Mouse (Mus musculus): ENCODE measurements around the gene Cpt1c. TPM values are rescaled to one million over a fixed set of nuclear protein-coding genes. Genes with fewer than 3 reads are reported as not detected.

Gene Cpt1c
- total RNA-seq, 2 experiments from 2014 or later, result 2.7 to 3.1 TPM

DNA sequence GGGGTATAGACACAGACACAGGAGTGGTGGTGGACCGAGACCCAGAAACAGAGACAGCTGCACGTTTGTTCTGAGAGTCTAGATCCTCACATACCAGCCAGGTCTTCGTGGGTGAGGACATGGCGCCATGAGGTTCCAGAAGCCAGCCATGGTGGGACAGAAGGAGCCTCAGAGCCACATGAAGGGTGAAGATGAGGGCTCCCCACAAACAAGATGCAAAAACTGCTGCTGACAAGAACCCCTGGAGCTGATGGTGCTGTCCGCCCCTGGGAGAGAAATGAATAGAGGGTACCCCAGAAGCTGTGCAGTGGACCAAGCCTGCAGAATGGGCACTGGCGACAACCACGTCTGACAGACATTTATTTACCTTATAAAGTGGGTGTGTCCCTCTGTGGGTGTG is 3.5 kb downstream of the Cpt1c start:
- intact Hi-C loops (cut with DNase I), result no loop called here
- DNase-seq (ENCODE audit: low spot score), result no peak

DNA sequence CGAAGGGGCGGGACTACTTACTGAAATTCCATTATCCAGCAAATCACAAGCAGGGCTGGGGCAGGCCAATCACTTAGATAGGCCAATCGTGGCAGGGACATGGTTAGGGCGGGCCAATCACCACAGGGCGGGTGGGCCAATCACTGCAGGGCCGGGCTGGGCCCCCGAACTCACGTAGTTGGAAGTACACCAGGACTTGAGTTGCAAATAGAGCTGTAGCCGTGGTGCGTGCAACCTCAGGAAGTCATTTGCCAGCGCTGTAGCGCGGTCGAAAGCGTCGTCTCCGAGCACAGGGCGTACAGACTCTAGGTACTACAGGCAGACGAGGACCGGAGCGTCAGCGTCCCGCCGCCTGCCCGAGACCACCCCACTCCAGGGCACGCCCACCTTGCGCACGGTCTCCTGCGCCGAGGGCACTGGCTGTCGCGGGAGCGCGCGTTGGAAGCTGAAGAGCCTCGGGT is 4.4 kb downstream of the Cpt1c start:
- intact Hi-C loops (cut with DNase I), result no loop called here
- DNase-seq (ENCODE audit: low spot score), result peak; percentile 80

DNA sequence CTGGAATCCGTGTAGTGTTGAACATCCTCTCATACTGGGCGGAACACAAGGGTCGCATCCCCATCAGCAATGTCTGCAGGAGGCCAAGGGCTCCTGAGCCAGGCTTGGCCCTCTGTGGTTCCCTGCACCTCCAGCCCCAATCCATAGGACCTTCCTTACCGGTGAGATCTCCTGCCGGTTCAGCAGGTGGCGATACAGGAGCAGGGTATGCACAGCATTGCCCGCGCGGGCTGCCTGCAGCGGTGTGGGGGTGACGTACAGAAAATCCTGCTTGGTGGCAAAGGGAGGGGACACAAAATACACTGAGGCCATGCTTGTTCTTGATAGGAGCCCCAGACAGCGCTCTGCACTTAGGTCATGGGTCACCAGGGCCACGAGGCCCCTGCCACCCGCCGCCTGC is 8.0 kb downstream of the Cpt1c start:
- intact Hi-C loops (cut with DNase I), result no loop called here
- DNase-seq (ENCODE audit: low spot score), result no peak

DNA sequence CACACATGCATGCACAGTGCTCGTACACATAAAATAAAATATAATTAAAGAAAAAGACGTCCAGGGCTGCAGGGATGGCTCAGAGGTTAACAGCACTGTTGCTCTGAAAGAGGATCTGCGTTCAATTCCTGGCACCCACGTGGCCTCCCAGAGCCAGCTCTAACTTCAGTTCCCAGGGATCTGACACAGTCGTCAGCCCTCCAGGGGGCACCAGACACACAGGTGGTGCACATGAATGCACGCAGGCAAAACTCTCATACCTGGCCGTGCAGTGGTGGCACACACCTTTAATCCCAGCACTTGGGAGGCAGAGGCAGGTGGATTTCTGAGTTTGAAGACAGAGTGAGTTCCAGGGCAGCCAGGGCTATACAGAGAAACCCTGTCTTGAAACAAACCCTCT is 8.7 kb downstream of the Cpt1c start:
- DNase-seq (ENCODE audit: low spot score), result no peak
- intact Hi-C loops (cut with DNase I), result no loop called here

DNA sequence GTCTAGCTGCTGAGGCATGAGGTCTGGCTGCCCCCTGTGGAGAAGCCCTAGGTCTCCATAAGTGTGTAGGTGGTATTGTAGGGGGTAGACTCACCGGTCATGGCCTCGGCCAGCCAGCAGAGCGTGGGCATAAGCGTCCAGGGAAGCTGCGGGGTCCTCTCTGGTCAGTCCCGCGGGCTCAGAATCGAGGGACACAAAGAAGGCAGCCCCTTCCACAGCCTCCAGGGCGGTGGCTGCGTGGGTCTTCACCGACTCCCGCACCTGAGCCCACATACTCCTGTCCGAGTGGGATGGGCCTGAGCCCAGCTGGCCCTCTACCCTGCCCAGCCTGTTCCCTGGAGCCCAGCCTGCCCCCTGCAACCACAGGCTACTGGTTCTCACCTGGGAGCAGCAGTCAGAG is 9.7 kb downstream of the Cpt1c start:
- DNase-seq (ENCODE audit: low spot score), result no peak
- intact Hi-C loops (cut with DNase I), result no loop called here

DNA sequence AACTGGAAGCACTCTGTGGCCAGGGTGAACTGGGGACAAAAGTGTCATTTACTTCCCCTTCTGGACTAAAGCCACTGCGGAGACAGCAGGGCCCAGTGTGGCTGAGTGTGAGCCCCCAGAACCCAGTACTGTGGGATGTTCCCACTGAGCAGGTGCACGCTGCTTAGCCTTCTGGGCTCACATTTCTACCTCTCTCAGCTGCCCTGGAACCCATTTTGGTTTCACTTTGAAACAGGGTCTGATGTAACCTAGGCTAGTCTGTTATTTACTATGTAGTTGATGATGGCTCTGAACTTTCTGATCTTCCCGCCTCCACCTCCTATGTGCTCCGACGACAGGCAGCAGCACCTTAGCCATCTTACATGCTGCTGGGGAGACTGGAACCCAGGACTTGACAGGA is 11.8 kb downstream of the Cpt1c start:
- intact Hi-C loops (cut with DNase I), result no loop called here
- DNase-seq (ENCODE audit: low spot score), result no peak

DNA sequence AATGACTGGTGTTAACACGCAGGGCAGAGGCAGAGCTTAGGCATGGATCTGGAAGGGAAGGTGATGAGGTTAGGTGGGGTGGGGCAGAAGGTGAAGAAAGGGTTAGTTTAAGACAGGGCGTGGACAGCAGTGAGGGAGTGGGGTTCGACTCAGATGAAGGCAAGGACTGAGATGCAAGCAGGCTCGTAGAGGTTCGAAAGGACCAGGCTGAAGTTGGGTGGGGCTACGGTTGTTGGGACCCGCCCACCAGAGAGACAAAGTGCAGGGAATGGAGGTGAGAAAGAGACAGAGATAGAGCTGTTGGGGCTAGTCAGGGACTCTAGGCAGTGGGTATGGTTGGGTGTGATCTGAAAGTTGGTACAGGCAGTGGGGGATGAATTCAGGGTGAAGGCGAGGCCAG is 12.3 kb downstream of the Cpt1c start:
- no peak for DNase-seq (ENCODE audit: low spot score)
- intact Hi-C loops (cut with DNase I), result no loop called here

DNA sequence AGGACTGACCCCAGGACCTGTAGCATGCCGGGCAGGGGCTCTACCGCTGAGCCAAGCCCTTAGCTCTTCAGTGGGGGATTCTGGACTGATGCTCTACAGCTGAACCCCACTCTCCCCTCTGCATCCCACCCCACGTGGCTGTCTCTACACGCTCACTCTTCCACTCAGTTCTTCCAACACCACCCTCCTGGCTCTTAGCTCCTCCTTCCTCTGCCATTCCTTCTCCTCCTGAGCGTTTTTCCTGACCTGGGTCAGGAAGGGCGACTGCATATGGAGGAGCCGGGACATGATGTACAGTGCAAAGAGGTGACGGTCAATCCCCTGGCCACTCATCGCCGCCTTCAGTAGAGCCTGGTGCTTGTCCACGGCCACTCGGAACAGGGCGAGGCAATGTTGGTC is 14.1 kb downstream of the Cpt1c start:
- no peak for DNase-seq (ENCODE audit: low spot score)
- intact Hi-C loops (cut with DNase I), result no loop called here

DNA sequence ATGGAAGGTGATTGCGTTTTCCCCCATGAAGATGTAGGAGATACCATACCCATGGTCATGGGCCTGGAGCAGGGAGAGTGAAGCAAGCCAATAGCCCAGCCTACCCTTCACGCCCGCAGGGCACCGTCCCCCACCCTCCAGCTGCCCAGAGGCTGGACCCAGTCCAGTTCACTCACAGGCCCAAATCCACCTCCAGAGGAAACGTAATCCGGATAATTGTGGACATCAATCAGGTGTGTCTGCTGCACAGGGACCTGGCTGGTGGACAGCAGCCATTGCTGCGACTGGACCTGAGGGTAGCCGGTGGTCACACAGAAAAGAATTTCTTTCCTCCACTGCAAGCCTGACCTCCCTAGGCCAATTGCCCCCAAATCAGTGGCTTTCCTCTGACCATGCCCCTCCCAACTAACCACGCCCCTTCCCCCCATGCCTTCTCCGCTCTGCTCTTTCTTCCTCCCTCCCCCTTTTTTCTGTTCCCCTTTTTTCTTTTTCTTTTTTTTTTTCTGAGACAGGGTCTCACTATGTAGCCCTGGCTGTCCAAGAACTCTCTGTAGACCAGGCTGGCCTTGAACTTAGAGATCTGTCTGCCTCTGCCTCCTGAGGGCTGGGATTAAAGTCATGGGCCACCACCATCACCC is 14.7 kb downstream of the Cpt1c start:
- DNase-seq (ENCODE audit: low spot score), result no peak

DNA sequence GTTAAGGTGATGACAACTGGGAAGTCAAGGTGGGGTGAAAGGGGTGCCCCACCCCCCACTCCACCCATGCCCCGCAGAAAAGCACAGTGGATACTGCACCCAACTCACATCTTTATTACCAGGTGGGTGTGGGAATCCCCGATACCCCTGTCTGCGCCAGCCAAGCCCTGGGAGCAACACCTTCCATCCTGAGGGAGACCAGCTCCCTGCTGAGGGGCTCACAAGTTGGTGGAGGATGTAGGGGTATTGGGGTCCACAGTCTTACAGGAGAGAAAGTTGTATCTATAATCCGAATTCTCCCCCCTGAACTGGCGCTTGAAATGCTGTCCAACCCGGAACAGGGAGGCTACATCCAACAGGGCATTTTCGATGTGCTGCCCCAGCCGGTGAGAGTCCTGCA is 15.4 kb downstream of the Cpt1c start:
- no peak for DNase-seq (ENCODE audit: low spot score)
- intact Hi-C loops (cut with DNase I), result loop anchor here (2.0 to 5.0 kb wide), 2 partner anchors 62 to 237 kb away; partner anchors contain the start of gene Fuz

More for the DNA sequence above, 14.7 kb downstream of the Cpt1c start:
- intact Hi-C loops (cut with DNase I), result loop anchor here (2.0 to 5.0 kb wide), 2 partner anchors 63 to 238 kb away; partner anchors contain the start of gene Fuz

DNA sequence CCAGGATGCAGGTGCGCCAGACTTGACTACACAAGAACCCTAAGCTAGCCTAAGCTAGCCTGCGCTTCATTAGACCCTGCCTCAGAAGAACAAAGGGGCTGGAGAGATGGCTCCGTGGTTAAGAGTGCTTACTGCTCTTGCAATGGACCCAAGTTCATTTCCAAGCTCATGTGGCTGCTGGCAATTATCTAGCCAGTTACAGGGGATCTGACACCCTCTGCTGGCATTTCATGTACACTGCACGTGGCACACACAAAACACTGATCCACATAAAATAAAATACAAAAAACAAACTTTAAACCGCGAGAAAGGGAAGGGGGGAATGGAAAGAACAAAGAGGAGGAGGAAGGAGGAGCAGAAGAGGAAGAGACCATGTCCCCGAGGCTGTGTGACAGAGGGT is 16.4 kb downstream of the Cpt1c start:
- intact Hi-C loops (cut with DNase I), result loop anchor here (2.0 to 5.0 kb wide), 2 partner anchors 61 to 236 kb away; partner anchors contain the start of gene Fuz
- DNase-seq (ENCODE audit: low spot score), result no peak

DNA sequence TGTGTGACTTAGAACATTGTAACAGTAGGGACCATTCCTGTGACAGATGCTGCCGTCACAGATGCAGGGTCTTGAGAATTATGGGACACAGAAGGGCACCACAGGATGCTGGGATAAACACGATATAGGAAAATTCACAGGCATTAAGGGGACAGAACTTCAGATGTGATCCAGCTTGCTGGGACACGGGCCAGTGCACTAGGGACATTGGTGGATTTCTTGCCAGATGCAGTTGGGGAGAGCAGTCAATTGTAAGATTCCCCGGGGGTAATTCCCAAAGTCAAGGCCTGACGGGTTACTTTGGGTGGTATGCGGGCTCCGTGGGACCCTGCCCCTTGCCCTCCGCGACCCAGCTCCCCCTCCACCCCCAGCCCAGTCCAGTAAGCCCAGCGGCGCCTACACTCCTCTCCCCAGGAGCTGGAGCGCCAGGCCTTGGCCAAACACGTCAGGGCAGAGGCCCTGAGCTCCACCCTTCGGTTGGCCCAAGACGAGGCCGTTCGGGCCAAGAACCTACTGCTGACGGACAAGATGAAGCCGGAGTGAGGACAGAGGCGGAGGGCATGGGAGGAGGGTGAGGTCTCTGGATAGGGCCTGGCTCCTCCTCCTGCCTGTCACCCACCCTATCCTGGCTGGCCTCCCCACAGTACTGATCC is 17.3 kb downstream of the Cpt1c start:
- DNase-seq (ENCODE audit: low spot score), result peak; percentile 76
- intact Hi-C loops (cut with DNase I), result loop anchor here (1.0 to 5.0 kb wide), 2 partner anchors 32 to 235 kb away; no protein-coding TSS in a partner anchor

DNA sequence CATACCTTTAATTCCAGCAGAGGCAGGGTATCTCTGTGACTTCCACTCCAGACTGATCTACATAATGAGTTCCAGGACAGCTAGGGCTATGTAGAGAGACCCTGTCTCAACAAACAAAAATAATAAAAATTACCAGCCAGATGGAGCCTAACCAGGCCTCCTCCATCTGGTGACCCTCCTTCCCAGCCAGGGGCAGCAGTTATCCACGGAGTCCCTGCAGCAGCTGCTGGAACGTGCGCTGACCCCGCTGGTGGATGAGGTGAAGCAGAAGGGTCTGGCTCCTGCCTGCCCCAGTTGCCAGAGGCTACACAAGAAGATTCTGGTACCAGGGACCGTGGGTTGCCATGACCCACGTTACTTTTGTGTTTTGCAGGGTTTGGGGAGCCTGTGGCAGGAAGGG is 18.4 kb downstream of the Cpt1c start:
- intact Hi-C loops (cut with DNase I), result loop anchor here (5.0 kb wide), 1 partner anchor 234 kb away; no protein-coding TSS in a partner anchor
- no peak for DNase-seq (ENCODE audit: low spot score)

DNA sequence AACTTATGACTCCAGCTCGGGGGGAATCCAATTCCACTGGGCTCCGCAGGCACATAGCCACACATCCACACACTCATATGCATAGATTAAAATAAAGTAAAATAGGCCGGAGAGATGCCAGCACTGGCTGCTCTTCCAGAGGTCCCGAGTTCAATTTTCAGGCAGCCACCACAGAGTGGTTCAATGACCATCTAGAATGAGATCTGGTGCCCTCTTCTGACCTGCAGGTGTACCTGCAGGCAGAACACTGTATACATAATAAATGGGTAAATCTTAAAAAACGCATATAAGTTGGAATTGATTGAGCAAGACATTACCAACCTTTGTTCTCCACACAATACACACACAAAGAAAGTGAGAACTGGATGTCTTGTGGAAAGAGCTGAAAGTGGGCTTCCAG is 19.0 kb downstream of the Cpt1c start:
- DNase-seq (ENCODE audit: low spot score), result no peak
- intact Hi-C loops (cut with DNase I), result loop anchor here (5.0 kb wide), 1 partner anchor 233 kb away; no protein-coding TSS in a partner anchor

DNA sequence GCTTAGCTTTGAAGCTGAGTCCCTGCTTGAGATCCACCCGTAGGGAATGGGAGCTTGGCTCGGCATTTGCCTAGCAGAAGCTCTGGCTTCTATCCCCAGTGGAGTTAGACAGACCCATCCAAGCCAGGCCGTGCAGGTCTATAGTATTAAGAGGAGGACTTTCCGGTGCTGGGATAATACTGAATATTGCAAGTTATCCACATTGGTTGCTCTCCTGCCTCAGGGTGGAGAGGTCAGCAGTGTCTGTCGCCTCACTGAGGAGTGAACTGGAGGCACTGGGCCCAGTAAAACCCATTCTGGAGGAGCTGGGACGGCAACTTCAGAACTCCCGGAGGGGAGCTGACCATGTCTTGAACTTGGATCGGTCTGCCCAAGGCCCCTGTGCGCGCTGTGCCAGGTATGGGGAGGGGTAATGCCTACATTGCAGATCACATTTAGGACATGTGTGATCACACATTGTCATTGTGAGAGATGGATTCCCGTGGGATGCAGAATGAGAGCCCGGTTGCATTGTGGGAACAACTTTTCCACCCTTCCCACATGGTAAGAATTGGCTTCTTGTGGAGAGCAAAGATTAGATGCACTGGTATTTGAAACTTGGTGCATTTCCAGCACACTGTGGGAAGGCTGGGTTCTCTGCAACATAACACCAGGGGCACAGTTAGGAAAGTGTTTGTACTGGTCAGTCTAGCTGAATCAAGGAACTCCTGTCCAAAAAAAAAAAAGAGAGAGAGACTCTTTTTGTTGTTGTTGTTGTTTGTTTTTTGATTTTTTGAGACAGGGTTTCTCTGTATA is 20.4 kb downstream of the Cpt1c start:
- intact Hi-C loops (cut with DNase I), result no loop called here
- no peak for DNase-seq (ENCODE audit: low spot score)

DNA sequence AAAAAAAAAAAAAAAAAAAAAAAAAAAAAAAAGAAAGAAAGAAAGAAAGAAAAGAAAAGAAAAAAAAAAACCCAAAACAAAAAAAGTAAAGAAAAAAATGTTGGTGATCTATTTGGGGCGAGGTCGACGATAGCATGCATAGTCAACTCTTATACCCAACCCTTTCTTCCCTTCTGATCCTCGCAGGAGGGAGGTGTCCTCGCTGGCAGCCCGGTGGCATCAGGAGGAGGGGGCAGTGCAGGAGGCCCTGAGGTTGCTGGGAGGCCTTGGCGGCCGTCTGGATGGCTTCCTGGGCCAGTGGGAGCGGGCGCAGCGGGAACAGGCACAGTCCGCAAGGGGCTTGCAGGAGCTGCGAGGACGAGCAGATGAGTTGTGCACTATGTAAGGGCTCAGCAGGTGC is 21.1 kb downstream of the Cpt1c start:
- DNase-seq (ENCODE audit: low spot score), result no peak
- intact Hi-C loops (cut with DNase I), result no loop called here

DNA sequence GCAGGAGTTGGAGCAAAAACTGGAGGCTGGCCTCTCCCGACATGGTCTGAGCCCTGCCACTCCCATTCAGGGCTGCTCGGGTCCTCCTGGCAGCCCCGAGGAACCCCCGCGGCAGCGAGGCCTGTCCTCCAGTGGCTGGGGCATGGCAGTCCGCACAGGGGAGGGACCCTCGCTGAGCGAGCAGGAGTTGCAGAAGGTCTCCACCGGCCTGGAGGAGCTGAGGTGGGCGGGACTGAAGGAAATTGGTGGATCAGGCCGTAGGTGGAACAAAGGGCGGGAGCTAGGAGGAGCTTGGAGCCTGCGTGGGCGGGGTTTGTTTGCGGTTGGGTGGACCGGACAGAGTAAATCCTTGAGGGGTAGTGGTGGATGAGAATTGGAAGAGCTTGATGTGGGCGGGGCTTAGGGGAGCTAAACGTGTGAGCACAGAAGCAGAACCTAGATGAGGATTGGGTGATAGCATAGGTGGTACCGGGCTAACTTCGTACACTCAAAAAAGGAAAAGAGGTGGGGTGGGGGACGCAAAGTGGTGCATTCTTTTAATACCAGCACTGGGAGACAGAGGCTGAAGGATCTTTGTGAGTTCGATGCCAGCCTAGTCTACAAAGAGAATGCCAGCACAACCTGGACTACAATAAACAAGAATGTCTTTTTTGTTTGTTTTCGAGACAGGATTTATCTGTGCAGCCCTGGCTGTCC is 21.9 kb downstream of the Cpt1c start:
- DNase-seq (ENCODE audit: low spot score), result peak; percentile 90
- intact Hi-C loops (cut with DNase I), result no loop called here

DNA sequence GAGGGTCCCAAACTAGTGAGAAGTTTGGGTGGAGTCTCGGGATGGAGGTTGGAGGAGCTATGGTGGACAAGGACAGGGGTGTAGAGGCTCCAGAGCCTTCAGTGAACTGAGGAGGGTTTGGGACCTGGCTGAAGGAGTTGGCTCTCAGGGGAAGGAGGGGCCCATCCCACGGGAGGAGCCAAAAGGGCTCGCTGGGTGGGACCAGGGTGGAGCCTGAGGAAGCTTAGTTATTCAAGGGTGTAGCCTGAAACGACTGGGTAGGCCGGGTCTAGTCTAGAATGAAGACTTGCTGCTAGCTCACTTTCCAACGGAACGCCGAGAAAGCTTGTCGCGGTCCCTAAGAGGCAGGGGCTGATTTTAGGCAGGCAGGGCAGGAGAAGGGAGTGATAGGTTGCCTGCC is 22.7 kb downstream of the Cpt1c start:
- peak; percentile 72 for DNase-seq (ENCODE audit: low spot score)
- intact Hi-C loops (cut with DNase I), result loop anchor here (1.0 kb wide), 1 partner anchor 20 kb away; no protein-coding TSS in a partner anchor

DNA sequence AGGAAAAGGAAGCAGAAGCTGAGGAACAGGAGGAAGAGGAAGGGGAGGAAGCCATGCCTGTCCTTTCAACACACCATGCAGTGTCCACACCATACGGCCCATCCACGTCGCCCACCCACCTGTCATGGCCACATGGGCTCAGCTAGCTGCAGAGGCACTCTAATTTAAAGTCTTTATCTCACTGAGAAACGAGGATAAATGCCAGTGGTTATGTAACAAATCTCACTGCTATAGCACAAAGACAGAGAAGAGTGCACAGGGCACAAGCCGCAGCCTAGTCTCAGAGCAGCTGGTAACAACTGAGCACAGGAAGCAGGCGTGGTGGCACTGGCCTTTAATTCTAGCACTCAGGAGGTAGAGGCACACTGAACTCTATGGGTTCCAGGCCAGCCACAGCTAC is 24.7 kb downstream of the Cpt1c start:
- no peak for DNase-seq (ENCODE audit: low spot score)
- intact Hi-C loops (cut with DNase I), result no loop called here

DNA sequence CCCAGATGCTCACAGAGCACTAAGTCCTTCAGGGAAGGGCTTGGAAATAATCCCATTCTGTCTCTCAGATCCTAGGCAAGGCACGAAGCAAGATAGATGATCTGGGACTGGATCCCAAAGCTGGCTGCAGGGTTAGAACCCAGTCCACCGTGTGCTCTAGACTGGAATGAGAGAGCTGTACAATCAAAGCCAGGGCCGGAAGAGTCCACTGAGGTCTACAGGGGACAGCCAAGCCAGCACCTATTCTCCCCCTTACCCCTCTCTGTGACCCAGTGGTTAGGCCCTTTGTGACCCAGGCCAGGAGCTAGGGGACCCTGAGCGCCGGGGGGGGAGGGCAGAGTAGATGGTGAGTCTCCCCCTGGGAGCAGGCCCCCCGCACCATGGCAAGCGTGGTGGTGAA is 31.7 kb downstream of the Cpt1c start, which contains the start of gene Tsks:
Gene Tsks (plus strand): TSS at position 301 of the 400 bp plus-strand sequence.
- intact Hi-C loops (cut with DNase I), result no loop called here
- no peak for DNase-seq (ENCODE audit: low spot score)

All from heart, postnatal 25 days (tissue).